Mouse (Mus musculus): Measurements from ENCODE around the gene Meox2. TPM values are rescaled to one million over a fixed set of nuclear protein-coding genes. Genes with fewer than 3 reads are reported as not detected.
"Not testable (repeated sequence)": the region's sequence is repeated elsewhere in the genome, so short reads cannot be mapped to it uniquely, and the experiment has no call there.

The Meox2 gene
- polyA plus RNA-seq (2015; fragmentation: Nextera tagmentation; extraction: Ambion mirVana), result 1.0 and 1.6 TPM in 2 replicates

- Histone ChIP-seq H3K4me1 (replicated peaks; ENCODE audit: control insufficient read depth, insufficient read depth, low read length) (no peaks in the 10 kb centered on the region), H3K36me3 (ENCODE audit: control insufficient read depth, insufficient read depth) (no peaks in the 10 kb centered on the region), H3K9me3 (ENCODE audit: control insufficient read depth) (no peaks in the 10 kb centered on the region), H3K4me2 (replicated peaks; ENCODE audit: low read depth) (peak within 1 kb of the TSS; percentile 64), H3K27ac (ENCODE audit: low read depth, low read length) (no peak within 1 kb of the TSS), H3K27me3 (replicated peaks; ENCODE audit: control insufficient read depth, insufficient read depth, low read length) (peaks cover 33% of the 10 kb centered on the region), H3K4me3 (ENCODE audit: low read depth, low read length) (peak within 1 kb of the TSS; percentile 40), H3K9ac (ENCODE audit: low read depth, low read length) (no peak within 1 kb of the TSS)
- ATAC-seq, result no peak
- WGBS, result under 1% methylated on average over 12 of the region's 12 CpGs
- no peak for TF ChIP-seq CTCF (IDR thresholded peaks at IDR 0.05; ENCODE audit: low read depth)
Observed at GRCm38 (mm10) chr12:37108390-37108738, at the start of gene Meox2. Meox2 (plus strand) TSS chr12:37108540.

GRCm38 (mm10) chr12:37072636-37073035 is 35.7 kb upstream of the Meox2 start:
- Histone ChIP-seq H3K36me3 (ENCODE audit: control insufficient read depth, insufficient read depth) (no peaks in the 10 kb centered on the region), H3K4me2 (replicated peaks; ENCODE audit: low read depth) (no peak overlapping the region), H3K27ac (ENCODE audit: low read depth, low read length) (no peak overlapping the region), H3K9ac (ENCODE audit: low read depth, low read length) (no peak overlapping the region), H3K27me3 (replicated peaks; ENCODE audit: control insufficient read depth, insufficient read depth, low read length) (no peaks in the 10 kb centered on the region), H3K4me3 (ENCODE audit: low read depth, low read length) (no peak overlapping the region), H3K4me1 (replicated peaks; ENCODE audit: control insufficient read depth, insufficient read depth, low read length) (no peaks in the 10 kb centered on the region), H3K9me3 (ENCODE audit: control insufficient read depth) (no peaks in the 10 kb centered on the region)
- 16% methylated on average over 3 of the region's 3 CpGs for WGBS
- TF ChIP-seq CTCF (IDR thresholded peaks at IDR 0.05; ENCODE audit: low read depth), result no peak
- no peak for ATAC-seq

GRCm38 (mm10) chr12:37077308-37077707 is 31.0 kb upstream of the Meox2 start:
- no peaks in the 10 kb centered on the region for H3K36me3 ChIP-seq (ENCODE audit: control insufficient read depth, insufficient read depth)
- 43% methylated on average over 1 of the region's 1 CpGs for WGBS
- peak; percentile 62 for TF ChIP-seq CTCF (IDR thresholded peaks at IDR 0.05; ENCODE audit: low read depth)
- H3K4me3 ChIP-seq (ENCODE audit: low read depth, low read length), result no peak overlapping the region
- H3K27me3 ChIP-seq (replicated peaks; ENCODE audit: control insufficient read depth, insufficient read depth, low read length), result no peaks in the 10 kb centered on the region
- H3K4me1 ChIP-seq (replicated peaks; ENCODE audit: control insufficient read depth, insufficient read depth, low read length), result no peaks in the 10 kb centered on the region
- no peak overlapping the region for H3K27ac ChIP-seq (ENCODE audit: low read depth, low read length)
- H3K9ac ChIP-seq (ENCODE audit: low read depth, low read length), result no peak overlapping the region
- no peaks in the 10 kb centered on the region for H3K9me3 ChIP-seq (ENCODE audit: control insufficient read depth)
- H3K4me2 ChIP-seq (replicated peaks; ENCODE audit: low read depth), result no peak overlapping the region
- ATAC-seq, result no peak

GRCm38 (mm10) chr12:37080005-37080404 is 28.3 kb upstream of the Meox2 start:
- H3K27me3 ChIP-seq (replicated peaks; ENCODE audit: control insufficient read depth, insufficient read depth, low read length); H3K9me3 ChIP-seq (ENCODE audit: control insufficient read depth); H3K4me3 ChIP-seq (ENCODE audit: low read depth, low read length); H3K4me2 ChIP-seq (replicated peaks; ENCODE audit: low read depth); H3K36me3 ChIP-seq (ENCODE audit: control insufficient read depth, insufficient read depth); H3K4me1 ChIP-seq (replicated peaks; ENCODE audit: control insufficient read depth, insufficient read depth, low read length); H3K27ac ChIP-seq (ENCODE audit: low read depth, low read length); H3K9ac ChIP-seq (ENCODE audit: low read depth, low read length): not testable (repeated sequence)
- 54% methylated on average over 5 of the region's 5 CpGs for WGBS
- 0 out of 2 replicates have a peak, but pooled peaks have one; percentile 16 for ATAC-seq

GRCm38 (mm10) chr12:37106541-37106940 is 1.8 kb upstream of the Meox2 start:
- Histone ChIP-seq H3K4me2 (replicated peaks; ENCODE audit: low read depth) (no peak overlapping the region), H3K4me1 (replicated peaks; ENCODE audit: control insufficient read depth, insufficient read depth, low read length) (no peaks in the 10 kb centered on the region), H3K27me3 (replicated peaks; ENCODE audit: control insufficient read depth, insufficient read depth, low read length) (peaks cover 33% of the 10 kb centered on the region), H3K4me3 (ENCODE audit: low read depth, low read length) (no peak overlapping the region), H3K9ac (ENCODE audit: low read depth, low read length) (no peak overlapping the region), H3K27ac (ENCODE audit: low read depth, low read length) (no peak overlapping the region), H3K36me3 (ENCODE audit: control insufficient read depth, insufficient read depth) (no peaks in the 10 kb centered on the region), H3K9me3 (ENCODE audit: control insufficient read depth) (no peaks in the 10 kb centered on the region)
- WGBS, result 56% methylated on average over 8 of the region's 8 CpGs
- no peak for TF ChIP-seq CTCF (IDR thresholded peaks at IDR 0.05; ENCODE audit: low read depth)
- no peak for ATAC-seq

GRCm38 (mm10) chr12:37107150-37107549 is 1.2 kb upstream of the Meox2 start:
- Histone ChIP-seq H3K4me1 (replicated peaks; ENCODE audit: control insufficient read depth, insufficient read depth, low read length) (no peaks in the 10 kb centered on the region), H3K27me3 (replicated peaks; ENCODE audit: control insufficient read depth, insufficient read depth, low read length) (peaks cover 33% of the 10 kb centered on the region), H3K4me2 (replicated peaks; ENCODE audit: low read depth) (no peak overlapping the region), H3K4me3 (ENCODE audit: low read depth, low read length) (no peak overlapping the region), H3K9ac (ENCODE audit: low read depth, low read length) (no peak overlapping the region), H3K36me3 (ENCODE audit: control insufficient read depth, insufficient read depth) (no peaks in the 10 kb centered on the region), H3K9me3 (ENCODE audit: control insufficient read depth) (no peaks in the 10 kb centered on the region), H3K27ac (ENCODE audit: low read depth, low read length) (no peak overlapping the region)
- no peak for ATAC-seq
- TF ChIP-seq CTCF (IDR thresholded peaks at IDR 0.05; ENCODE audit: low read depth), result no peak
- WGBS, result 48% methylated on average over 2 of the region's 2 CpGs

Measured in intestine, postnatal 0 days (tissue).